Mouse (Mus musculus): ENCODE results near the gene Trpc4ap.

DNA sequence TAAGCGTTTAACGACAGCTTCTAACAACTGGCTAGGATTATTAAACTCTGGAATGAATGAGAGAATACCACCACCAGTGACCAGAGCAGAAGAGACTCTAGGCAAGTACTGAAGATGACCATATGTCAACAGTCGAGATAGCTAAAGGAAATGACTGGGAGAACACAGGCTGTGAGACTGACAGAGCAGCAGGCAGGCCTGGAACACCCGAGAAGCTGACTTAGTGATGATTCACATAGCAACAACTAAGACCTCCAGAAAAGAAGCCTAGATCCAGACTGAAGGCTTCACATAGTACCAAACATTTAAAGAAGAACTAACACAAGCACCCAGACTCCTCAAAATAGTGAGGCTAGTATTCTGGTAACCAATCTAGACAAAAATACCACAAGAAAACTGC, 17.1 kb downstream of the Trpc4ap start:
- no peak for TF ChIP-seq CTCF (IDR thresholded peaks at IDR 0.05; ENCODE audit: low read depth, low read length)
- TF ChIP-seq POLR2A (IDR thresholded peaks at IDR 0.05; ENCODE audit: extremely low read depth, insufficient read depth, low read length) = no peak
